Mouse (Mus musculus) brain, adult 2 months (tissue): ENCODE data around the gene Farp2.

Experiments
- DNase-seq: peaks from one replicate; pipeline ENCODE4 v3.0.0; 2011; ENCODE audit warnings: low read depth, low spot score

The Farp2 gene

GRCm38 (mm10) chr1:93563224-93563623 lies 51.3 kb downstream of the Farp2 start:
- no peak for DNase-seq

- DNase-seq: no peak
Measured at GRCm38 (mm10) chr1:93563649-93564048, 51.8 kb downstream of the Farp2 start.

GRCm38 (mm10) chr1:93564781-93565180 lies 52.9 kb downstream of the Farp2 start:
- no peak for DNase-seq

- DNase-seq: peak; percentile 84
Measured at GRCm38 (mm10) chr1:93567013-93567412, 55.1 kb downstream of the Farp2 start.

GRCm38 (mm10) chr1:93567717-93568497 lies 56.0 kb downstream of the Farp2 start:
- DNase-seq: no peak

- DNase-seq: peak; percentile 58
Measured at GRCm38 (mm10) chr1:93577066-93577465, 65.2 kb downstream of the Farp2 start.

- peak; percentile 81 for DNase-seq
Measured at GRCm38 (mm10) chr1:93577861-93578260, 66.0 kb downstream of the Farp2 start.

- DNase-seq: no peak
Measured at GRCm38 (mm10) chr1:93581545-93581944, 69.7 kb downstream of the Farp2 start.

- no peak for DNase-seq
Measured at GRCm38 (mm10) chr1:93588346-93588745, 76.5 kb downstream of the Farp2 start.

- no peak for DNase-seq
Measured at GRCm38 (mm10) chr1:93593960-93594359, 82.1 kb downstream of the Farp2 start.

- DNase-seq: peak; percentile 48
Measured at GRCm38 (mm10) chr1:93595916-93596315, 84.0 kb downstream of the Farp2 start.

- no peak for DNase-seq
Measured at GRCm38 (mm10) chr1:93602911-93603310, 91.0 kb downstream of the Farp2 start.

- no peak for DNase-seq
Measured at GRCm38 (mm10) chr1:93603921-93604320, 92.0 kb downstream of the Farp2 start.

- DNase-seq: no peak
Measured at GRCm38 (mm10) chr1:93607090-93608083, 95.5 kb downstream of the Farp2 start.

- no peak for DNase-seq
Measured at GRCm38 (mm10) chr1:93608696-93609245, 96.9 kb downstream of the Farp2 start.

GRCm38 (mm10) chr1:93609762-93610161 lies 97.9 kb downstream of the Farp2 start:
- DNase-seq: no peak

GRCm38 (mm10) chr1:93618059-93618748 lies 106.3 kb downstream of the Farp2 start:
- DNase-seq: no peak

GRCm38 (mm10) chr1:93618948-93619347 lies 107.1 kb downstream of the Farp2 start:
- no peak for DNase-seq

GRCm38 (mm10) chr1:93624502-93624901 lies 112.6 kb downstream of the Farp2 start:
- DNase-seq: no peak

- DNase-seq: no peak
Measured at GRCm38 (mm10) chr1:93630796-93631195, 118.9 kb downstream of the Farp2 start.

- no peak for DNase-seq
Measured at GRCm38 (mm10) chr1:93632723-93633122, 120.8 kb downstream of the Farp2 start.
